Comparison of ENCODE assay signal across 8 mouse cellular contexts in the genomic region with DNA sequence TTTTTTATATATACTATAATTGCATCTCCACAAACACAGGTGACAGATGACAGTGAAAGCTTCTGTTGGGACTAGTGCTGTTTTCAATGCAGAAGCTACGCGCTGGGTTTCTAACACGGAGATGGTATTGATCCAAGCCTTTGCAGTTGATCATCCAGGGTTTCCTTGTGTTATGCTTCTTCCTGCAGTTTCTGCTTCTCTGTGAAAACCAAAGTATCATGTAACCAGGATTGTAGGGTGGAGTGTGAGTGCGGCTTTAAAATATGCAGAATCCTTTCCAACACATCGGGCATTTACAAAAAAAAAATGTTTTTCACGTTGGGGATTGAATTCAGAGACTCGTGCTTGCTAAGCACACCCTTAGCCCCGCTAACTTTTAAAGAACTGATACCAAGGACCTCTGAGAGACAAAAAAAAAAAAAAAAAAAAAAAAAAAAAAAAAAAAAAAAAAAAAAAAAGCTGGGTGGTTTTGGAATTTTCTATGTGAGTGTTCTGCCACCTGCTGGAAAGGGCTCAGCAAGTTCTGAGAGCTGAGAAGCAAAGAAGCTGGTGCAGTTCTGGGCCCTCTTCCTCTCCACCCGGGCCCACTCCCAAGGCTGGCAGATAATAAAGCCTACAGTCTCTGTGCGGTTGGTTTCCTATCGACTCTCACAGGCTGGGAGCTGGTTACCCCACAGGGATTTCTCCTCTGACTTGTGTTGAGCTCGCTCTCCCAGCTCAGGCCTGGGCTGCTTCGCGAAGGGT.
A peak's percentile ranks its signal among the peaks of the same experiment; 100 is the strongest.
DNase-seq lines count a peak whose midpoint lies in the region; ATAC-seq lines count a peak whose summit lies in the region.

No protein-coding gene starts in this region.

- 65% methylated on average over 14 of the region's 14 CpGs for WGBS in embryonic facial prominence, embryonic 11.5 days
- 68% methylated on average over 14 of the region's 14 CpGs for WGBS in limb, embryonic 10.5 days

- no peak; the same call in 1 of the 2 replicates for ATAC-seq in embryonic facial prominence, embryonic 11.5 days (replicated peaks; ENCODE audit: insufficient number of reproducible peaks, low FRiP score, low TSS enrichment, low read depth)

- no peak overlapping the region for H3K4me3 ChIP-seq in embryonic facial prominence, embryonic 11.5 days (ENCODE audit: low read depth, low read length)
- no peak overlapping the region for H3K4me3 ChIP-seq in limb, embryonic 10.5 days

- no peaks in the 10 kb centered on the region for H3K36me3 ChIP-seq in embryonic facial prominence, embryonic 11.5 days (replicated peaks; ENCODE audit: control insufficient read depth, insufficient read depth, low read depth, low read length)
- H3K36me3 ChIP-seq in limb, embryonic 10.5 days = no peaks in the 10 kb centered on the region

- H3K27me3 ChIP-seq in embryonic facial prominence, embryonic 11.5 days (ENCODE audit: control insufficient read depth, insufficient read depth, low read length) = no peaks in the 10 kb centered on the region
- no peaks in the 10 kb centered on the region for H3K27me3 ChIP-seq in limb, embryonic 10.5 days (ENCODE audit: low read depth, poor library complexity, severe bottlenecking)

- no peaks in the 10 kb centered on the region for H3K4me1 ChIP-seq in embryonic facial prominence, embryonic 11.5 days (ENCODE audit: control insufficient read depth, insufficient read depth, low read length)
- peaks cover 9% of the 10 kb centered on the region for H3K4me1 ChIP-seq in limb, embryonic 10.5 days

- H3K9me3 ChIP-seq in embryonic facial prominence, embryonic 11.5 days (replicated peaks; ENCODE audit: control insufficient read depth, low read length) = no peaks in the 10 kb centered on the region
- no peaks in the 10 kb centered on the region for H3K9me3 ChIP-seq in limb, embryonic 10.5 days (replicated peaks)

- peak; percentile 15 to 35 for DNase-seq in CD8-positive naive resting alpha-beta T cell, adult 2 months (ENCODE audit: low read depth in 2 of 2, low spot score in 2 of 2)
- peak; percentile 53 for DNase-seq in adrenal gland, adult 2 months
- DNase-seq in embryonic facial prominence, embryonic 11.5 days (ENCODE audit: low spot score) = peak; percentile 53
- DNase-seq in heart, adult 18-20 months = peak; percentile 50 to 62
- DNase-seq in kidney, adult 8-10 months = peak; percentile 37 to 55
- DNase-seq in limb, embryonic 10.5 days (ENCODE audit: low spot score) = peak; percentile 55
- peak; percentile 9 to 47 for DNase-seq in natural killer cell, adult 2 months (ENCODE audit: low spot score in 2 of 2)
- DNase-seq in thymus, postnatal 14 days = peak; percentile 54

- H3K4me2 ChIP-seq in embryonic facial prominence, embryonic 11.5 days (ENCODE audit: low read depth, low read length) = no peak overlapping the region

- no peak overlapping the region for H3K27ac ChIP-seq in embryonic facial prominence, embryonic 11.5 days (replicated peaks; ENCODE audit: low read depth, low read length)
- no peak overlapping the region for H3K27ac ChIP-seq in limb, embryonic 10.5 days

- H3K9ac ChIP-seq in embryonic facial prominence, embryonic 11.5 days (replicated peaks; ENCODE audit: low read length) = no peak overlapping the region
